Mouse (Mus musculus) testis, adult 10 weeks (tissue): ENCODE data around the gene Rbm42. TPM values are rescaled to one million over a fixed set of nuclear protein-coding genes. Genes with fewer than 3 reads are reported as not detected.

ENCODE experiments used
- polyA plus RNA-seq: library from polyadenylated mRNA; stranded (reverse); fragments of 350-450 nt; fragmentation: Illumina TruSeq; extraction: RNeasy Lipid Tissue Mini Kit (QIAGEN cat#74804); gene quantifications from one replicate; pipeline ENCODE4 v1.2.3, GENCODE M21; 2014; ENCODE audit warnings: low read depth, low replicate concordance

The Rbm42 gene
- polyA plus RNA-seq, result 0.29 TPM

DNA sequence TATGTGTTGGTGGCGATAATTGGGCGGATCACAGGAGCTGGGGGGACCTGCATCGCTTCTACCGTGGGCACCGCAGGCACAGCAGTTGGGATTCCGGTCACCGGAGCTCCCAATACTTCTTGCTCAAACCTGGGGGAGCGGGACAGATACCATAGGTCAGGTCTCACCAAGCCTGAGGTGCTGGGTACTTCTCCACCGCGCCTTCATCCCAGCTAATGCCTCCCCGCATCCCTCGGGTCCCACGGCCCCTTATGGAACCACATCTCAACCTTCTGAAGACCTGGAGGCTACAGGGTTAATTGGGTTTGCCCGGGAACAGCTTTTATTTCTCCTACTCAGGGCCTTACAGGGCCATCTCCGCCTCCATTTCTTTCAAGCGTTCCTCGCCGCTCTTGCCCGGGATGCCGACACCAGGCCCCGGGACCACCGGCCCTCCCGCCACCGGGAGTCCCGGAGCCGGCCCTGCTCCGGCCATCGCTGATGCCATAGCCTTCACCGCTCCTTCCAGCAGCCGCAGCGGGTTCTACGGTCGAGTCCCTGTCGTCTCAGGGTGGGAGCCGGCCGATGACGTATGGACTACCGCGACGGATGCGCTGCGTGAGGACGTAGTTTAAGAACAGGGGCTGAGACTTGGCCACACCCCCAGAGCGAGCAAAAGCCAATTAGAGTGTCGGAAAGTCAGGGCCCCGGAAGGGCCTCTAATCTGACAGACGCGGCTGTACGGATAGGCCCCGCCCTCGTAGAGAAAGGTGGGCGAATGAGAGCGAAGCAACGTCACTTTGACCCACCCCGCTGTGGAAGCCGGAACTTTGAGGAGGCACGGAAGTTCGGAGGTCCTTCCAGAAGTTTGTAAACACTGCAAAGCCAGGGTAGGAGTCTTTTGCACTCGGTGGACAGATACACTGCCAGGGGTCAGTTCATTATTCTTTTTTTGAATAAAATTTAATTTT, at the start of gene Rbm42:
Gene Rbm42, minus strand, starts transcription at position 727 of the 950 bp plus-strand sequence.

GRCm38 (mm10) chr7:30698589-30698988, 48.5 kb upstream of the Rbm42 start, which contains the start of gene 2200002J24Rik:
Gene 2200002J24Rik, plus strand, starts transcription at chr7:30698926.

GRCm38 (mm10) chr7:30671480-30671879, 21.4 kb upstream of the Rbm42 start, which contains the start of gene Pmis2:
Gene Pmis2, minus strand, starts transcription at chr7:30671605.

DNA sequence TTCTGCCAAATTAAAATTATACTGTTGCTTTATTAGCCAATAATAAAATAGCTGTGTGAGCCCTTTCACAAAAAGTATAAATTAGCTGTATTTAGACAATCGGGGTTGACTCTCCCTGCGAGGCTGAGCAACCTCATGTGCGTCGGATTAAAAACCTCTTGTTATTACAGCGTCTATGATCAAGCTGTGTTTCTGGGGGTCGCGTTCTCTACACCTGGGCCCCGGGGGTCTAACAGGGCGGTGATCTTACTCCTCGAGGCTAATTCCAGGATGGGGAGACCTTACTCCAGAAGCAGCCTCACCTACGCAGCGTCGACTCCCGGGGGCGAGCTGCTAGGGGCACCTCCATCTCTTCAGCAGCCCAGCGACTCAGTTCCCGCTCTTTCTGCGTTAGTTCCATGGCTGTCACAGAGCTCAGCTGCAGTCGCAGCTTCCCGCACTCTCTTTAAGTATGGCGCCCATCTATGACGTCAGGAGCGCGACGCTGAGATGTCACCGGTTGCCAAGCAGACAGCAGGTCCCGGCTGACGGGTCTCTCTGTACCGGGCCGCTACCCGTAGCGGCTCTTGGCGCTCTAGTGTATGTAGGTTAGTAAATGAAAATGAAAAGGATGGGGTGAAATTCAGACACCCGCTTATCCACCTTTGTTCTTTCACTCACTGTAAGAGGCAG, 14.5 kb upstream of the Rbm42 start, which contains the start of gene Haus5:
Gene Haus5, minus strand, starts transcription at position 466 of the 672 bp plus-strand sequence.

GRCm38 (mm10) chr7:30635752-30636151, 14.4 kb downstream of the Rbm42 start, which contains the start of gene Etv2:
Gene Etv2, minus strand, starts transcription at chr7:30635852.

DNA sequence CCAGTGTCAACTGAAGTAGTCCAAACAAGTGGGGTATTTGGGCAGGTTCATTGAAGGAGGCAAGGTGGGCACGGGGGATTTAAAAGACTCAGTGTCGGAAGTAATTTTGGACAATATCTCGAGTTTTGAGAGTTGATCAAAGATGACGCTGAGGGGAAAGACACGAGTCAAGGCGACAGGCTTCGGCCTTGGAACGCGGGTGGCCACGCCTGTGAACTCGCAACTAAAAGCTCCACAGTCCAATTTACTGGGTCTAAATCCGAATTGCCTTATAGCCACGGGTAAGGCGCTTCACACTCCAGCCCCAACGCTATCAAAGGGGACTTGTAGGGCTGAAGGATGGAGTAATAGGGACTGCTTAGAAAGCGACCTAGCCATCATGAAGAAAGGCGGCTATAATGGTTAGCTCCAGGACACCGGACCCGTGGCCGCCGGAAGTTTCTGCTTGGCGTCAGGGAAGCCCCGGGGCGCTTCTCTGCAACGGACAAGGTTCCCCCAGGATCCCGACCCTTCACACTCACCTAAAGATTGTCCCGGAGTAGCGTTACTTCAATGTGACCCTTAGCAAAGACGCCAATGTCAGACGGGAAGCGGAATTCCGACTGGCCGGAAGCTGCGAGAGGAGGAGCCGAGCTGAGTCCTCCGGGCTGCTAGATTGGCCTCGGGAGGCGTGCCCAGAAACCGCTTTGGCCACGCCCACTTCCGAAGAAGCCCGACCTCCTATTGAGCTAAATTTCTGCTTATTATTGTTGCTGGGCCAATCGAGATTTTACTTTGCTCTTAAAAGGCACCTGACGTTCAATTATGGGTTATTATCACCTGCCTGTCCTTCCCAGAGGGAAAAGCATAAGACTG, 24.4 kb downstream of the Rbm42 start, which contains the start of gene Cox6b1:
Gene Cox6b1, minus strand, starts transcription at position 622 of the 855 bp plus-strand sequence.

DNA sequence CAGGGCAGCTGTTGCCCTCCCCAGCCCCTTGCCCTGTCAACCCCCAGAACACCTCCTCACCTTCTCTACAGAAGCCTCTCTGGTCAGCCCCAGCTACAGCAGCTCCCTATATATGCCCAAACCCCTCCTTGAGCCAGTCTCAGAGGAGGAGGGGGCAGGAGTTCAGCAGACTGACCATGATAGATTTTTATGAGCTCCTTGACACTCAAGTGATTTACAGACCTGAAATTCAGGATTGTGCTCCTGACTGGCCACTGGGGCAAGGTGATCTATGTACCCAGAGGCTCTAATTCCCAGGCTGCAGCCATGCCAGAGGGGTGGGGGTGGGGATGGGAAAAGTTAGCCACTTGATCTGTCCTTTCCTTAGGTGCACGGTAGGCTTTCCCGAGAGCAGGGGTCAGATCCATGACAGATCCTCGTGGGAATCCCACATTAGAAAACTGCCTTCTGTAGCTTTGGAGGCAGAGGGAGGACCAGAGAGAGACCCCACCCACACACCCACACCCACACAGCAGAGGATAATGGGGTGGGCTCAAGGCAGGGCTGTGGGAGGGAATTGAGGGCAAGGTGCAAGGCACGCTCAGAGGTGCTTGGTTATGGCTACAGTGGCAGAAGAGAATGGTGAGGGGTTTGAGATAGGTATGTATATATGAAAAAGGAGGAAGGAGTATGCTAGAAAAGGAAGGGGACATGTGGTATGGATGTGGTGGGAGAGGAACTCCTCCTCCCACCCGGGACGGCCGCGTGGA, 37.3 kb downstream of the Rbm42 start, which contains the start of gene Upk1a:
Gene Upk1a, minus strand, starts transcription at position 194 of the 749 bp plus-strand sequence.

GRCm38 (mm10) chr7:30598786-30599185, 51.3 kb downstream of the Rbm42 start, which contains the start of gene Zbtb32:
Gene Zbtb32, minus strand, starts transcription at chr7:30598909.

Other genes starting within 250 kb of the Rbm42 start
- gene Tyrobp, start 236.6 kb downstream of the Rbm42 start, polyA plus RNA-seq, result not detected
- not detected for gene Hcst, start 230.5 kb downstream of the Rbm42 start, polyA plus RNA-seq
- gene Nfkbid, start 228.6 kb downstream of the Rbm42 start, polyA plus RNA-seq, result 0.10 TPM
- 1.3 TPM for gene Aplp1, start 204.8 kb downstream of the Rbm42 start, polyA plus RNA-seq
- gene Kirrel2, start 192.6 kb downstream of the Rbm42 start, polyA plus RNA-seq, result not detected
- 0.07 TPM for gene Nphs1, start 192.0 kb downstream of the Rbm42 start, polyA plus RNA-seq
- not detected for gene Prodh2, start 156.7 kb downstream of the Rbm42 start, polyA plus RNA-seq
- gene Arhgap33, start 115.3 kb downstream of the Rbm42 start, polyA plus RNA-seq, result 4.2 TPM
- gene Hspb6, start 98.1 kb downstream of the Rbm42 start, polyA plus RNA-seq, result 35.8 TPM
- gene Proser3, start 98.0 kb downstream of the Rbm42 start, polyA plus RNA-seq, result 5.3 TPM
- 9.7 TPM for gene Lin37, start 90.5 kb downstream of the Rbm42 start, polyA plus RNA-seq
- gene U2af1l4, start 87.0 kb downstream of the Rbm42 start, polyA plus RNA-seq, result 13.3 TPM
- gene Gm49396, start 87.0 kb downstream of the Rbm42 start, polyA plus RNA-seq, result 0.97 TPM
- 22.6 TPM for gene Psenen, start 86.7 kb downstream of the Rbm42 start, polyA plus RNA-seq
- not detected for gene Igflr1, start 84.9 kb downstream of the Rbm42 start, polyA plus RNA-seq
- 7.6 TPM for gene Kmt2b, start 61.6 kb downstream of the Rbm42 start, polyA plus RNA-seq
- gene Zbtb32, start 51.4 kb downstream of the Rbm42 start, polyA plus RNA-seq, result 21.3 TPM
- gene Upk1a, start 37.5 kb downstream of the Rbm42 start, polyA plus RNA-seq, result not detected
- gene Cox6b1, start 24.2 kb downstream of the Rbm42 start, polyA plus RNA-seq, result 113 TPM
- not detected for gene Etv2, start 14.5 kb downstream of the Rbm42 start, polyA plus RNA-seq
- gene Haus5, start 14.7 kb upstream of the Rbm42 start, polyA plus RNA-seq, result 7.4 TPM
- gene Pmis2, start 21.3 kb upstream of the Rbm42 start, polyA plus RNA-seq, result 380 TPM
- 6.8 TPM for gene 2200002J24Rik, start 48.6 kb upstream of the Rbm42 start, polyA plus RNA-seq
- 0.25 TPM for gene Atp4a, start 61.9 kb upstream of the Rbm42 start, polyA plus RNA-seq
- 14.5 TPM for gene Tmem147, start 79.2 kb upstream of the Rbm42 start, polyA plus RNA-seq
- gene Gapdhs, start 93.4 kb upstream of the Rbm42 start, polyA plus RNA-seq, result 629 TPM
- 0.59 TPM for gene Sbsn, start 101.2 kb upstream of the Rbm42 start, polyA plus RNA-seq
- gene Dmkn, start 113.4 kb upstream of the Rbm42 start, polyA plus RNA-seq, result 5.9 TPM
- gene Krtdap, start 137.6 kb upstream of the Rbm42 start, polyA plus RNA-seq, result not detected
- gene Ffar2, start 173.5 kb upstream of the Rbm42 start, polyA plus RNA-seq, result not detected
- not detected for gene Ffar3, start 205.9 kb upstream of the Rbm42 start, polyA plus RNA-seq
- gene Ffar1, start 211.2 kb upstream of the Rbm42 start, polyA plus RNA-seq, result 0.17 TPM
- gene Cd22, start 230.0 kb upstream of the Rbm42 start, polyA plus RNA-seq, result not detected